Mouse (Mus musculus): ENCODE results near the gene Rtf2. TPM values are rescaled to one million over a fixed set of nuclear protein-coding genes. Genes with fewer than 3 reads are reported as not detected.
A peak's percentile ranks its signal among the peaks of the same experiment; 100 is the strongest.

Gene Rtf2
- polyA plus RNA-seq, 1 experiment from 2014 or later = 95.5 TPM

GRCm38 (mm10) chr2:172404239-172404638 lies 36.1 kb upstream of the Rtf2 start:
- no peak for ATAC-seq (ENCODE audit: low FRiP score)
- Histone ChIP-seq H3K9me3 (ENCODE audit: control insufficient read depth, low read length) (no peaks in the 10 kb centered on the region), H3K9ac (ENCODE audit: low read depth, low read length) (no peak overlapping the region), H3K4me2 (replicated peaks; ENCODE audit: low read depth, low read length) (no peak overlapping the region), H3K27me3 (ENCODE audit: control insufficient read depth, insufficient read depth, low read length) (no peaks in the 10 kb centered on the region), H3K27ac (ENCODE audit: low read depth, low read length) (no peak overlapping the region), H3K4me1 (replicated peaks; ENCODE audit: control insufficient read depth, insufficient read depth, low read length) (no peaks in the 10 kb centered on the region), H3K36me3 (ENCODE audit: control insufficient read depth, insufficient read depth, low read length) (no peaks in the 10 kb centered on the region), H3K4me3 (ENCODE audit: low read depth, low read length) (no peak overlapping the region)
- no peak for DNase-seq (ENCODE audit: low spot score)
- WGBS = 62% methylated on average over 7 of the region's 7 CpGs

GRCm38 (mm10) chr2:172405011-172405410 lies 35.3 kb upstream of the Rtf2 start:
- 71% methylated on average over 3 of the region's 3 CpGs for WGBS
- no peaks in the 10 kb centered on the region for H3K27me3 ChIP-seq (ENCODE audit: control insufficient read depth, insufficient read depth, low read length)

GRCm38 (mm10) chr2:172406173-172406572 lies 34.2 kb upstream of the Rtf2 start:
- no peak for ATAC-seq (ENCODE audit: low FRiP score)
- Histone ChIP-seq H3K9ac (ENCODE audit: low read depth, low read length) (no peak overlapping the region), H3K9me3 (ENCODE audit: control insufficient read depth, low read length) (no peaks in the 10 kb centered on the region), H3K4me2 (replicated peaks; ENCODE audit: low read depth, low read length) (no peak overlapping the region), H3K27me3 (ENCODE audit: control insufficient read depth, insufficient read depth, low read length) (no peaks in the 10 kb centered on the region), H3K4me1 (replicated peaks; ENCODE audit: control insufficient read depth, insufficient read depth, low read length) (no peaks in the 10 kb centered on the region), H3K27ac (ENCODE audit: low read depth, low read length) (no peak overlapping the region), H3K4me3 (ENCODE audit: low read depth, low read length) (no peak overlapping the region), H3K36me3 (ENCODE audit: control insufficient read depth, insufficient read depth, low read length) (no peaks in the 10 kb centered on the region)
- no peak for DNase-seq (ENCODE audit: low spot score)
- 67% methylated on average over 4 of the region's 4 CpGs for WGBS

More at GRCm38 (mm10) chr2:172405011-172405410, 35.3 kb upstream of the Rtf2 start:
- no peaks in the 10 kb centered on the region for H3K4me1 ChIP-seq (replicated peaks; ENCODE audit: control insufficient read depth, insufficient read depth, low read length)
- H3K4me3 ChIP-seq (ENCODE audit: low read depth, low read length) = no peak overlapping the region
- H3K27ac ChIP-seq (ENCODE audit: low read depth, low read length) = no peak overlapping the region
- DNase-seq (ENCODE audit: low spot score) (no peak), ATAC-seq (ENCODE audit: low FRiP score) (no peak)
- no peaks in the 10 kb centered on the region for H3K9me3 ChIP-seq (ENCODE audit: control insufficient read depth, low read length)
- H3K4me2 ChIP-seq (replicated peaks; ENCODE audit: low read depth, low read length) = no peak overlapping the region
- no peak overlapping the region for H3K9ac ChIP-seq (ENCODE audit: low read depth, low read length)
- no peaks in the 10 kb centered on the region for H3K36me3 ChIP-seq (ENCODE audit: control insufficient read depth, insufficient read depth, low read length)

- H3K27me3 ChIP-seq (ENCODE audit: control insufficient read depth, insufficient read depth, low read length) = no peaks in the 10 kb centered on the region
- no peak overlapping the region for H3K4me3 ChIP-seq (ENCODE audit: low read depth, low read length)
- H3K9me3 ChIP-seq (ENCODE audit: control insufficient read depth, low read length) = no peaks in the 10 kb centered on the region
- H3K4me2 ChIP-seq (replicated peaks; ENCODE audit: low read depth, low read length) = no peak overlapping the region
- no peak overlapping the region for H3K9ac ChIP-seq (ENCODE audit: low read depth, low read length)
- no peaks in the 10 kb centered on the region for H3K36me3 ChIP-seq (ENCODE audit: control insufficient read depth, insufficient read depth, low read length)
- no peak for ATAC-seq (ENCODE audit: low FRiP score)
- WGBS = 74% methylated on average over 2 of the region's 2 CpGs
- H3K4me1 ChIP-seq (replicated peaks; ENCODE audit: control insufficient read depth, insufficient read depth, low read length) = no peaks in the 10 kb centered on the region
- DNase-seq (ENCODE audit: low spot score) = no peak
- H3K27ac ChIP-seq (ENCODE audit: low read depth, low read length) = no peak overlapping the region
Observed at GRCm38 (mm10) chr2:172407499-172407898, 32.9 kb upstream of the Rtf2 start.

GRCm38 (mm10) chr2:172410686-172411085 lies 29.7 kb upstream of the Rtf2 start:
- no peak overlapping the region for H3K4me3 ChIP-seq (ENCODE audit: low read depth, low read length)
- H3K27me3 ChIP-seq (ENCODE audit: control insufficient read depth, insufficient read depth, low read length) = no peaks in the 10 kb centered on the region
- H3K4me2 ChIP-seq (replicated peaks; ENCODE audit: low read depth, low read length) = no peak overlapping the region
- no peak for ATAC-seq (ENCODE audit: low FRiP score)
- H3K9ac ChIP-seq (ENCODE audit: low read depth, low read length) = no peak overlapping the region
- H3K36me3 ChIP-seq (ENCODE audit: control insufficient read depth, insufficient read depth, low read length) = no peaks in the 10 kb centered on the region
- H3K27ac ChIP-seq (ENCODE audit: low read depth, low read length) = no peak overlapping the region
- H3K9me3 ChIP-seq (ENCODE audit: control insufficient read depth, low read length) = no peaks in the 10 kb centered on the region
- no peak for DNase-seq (ENCODE audit: low spot score)
- 0 out of 2 replicates have a peak, but pooled peaks cover 2% of the 10 kb centered on the region for H3K4me1 ChIP-seq (replicated peaks; ENCODE audit: control insufficient read depth, insufficient read depth, low read length)
- 87% methylated on average over 2 of the region's 2 CpGs for WGBS

- no peak overlapping the region for H3K4me3 ChIP-seq (ENCODE audit: low read depth, low read length)
- H3K36me3 ChIP-seq (ENCODE audit: control insufficient read depth, insufficient read depth, low read length) = no peaks in the 10 kb centered on the region
- H3K27me3 ChIP-seq (ENCODE audit: control insufficient read depth, insufficient read depth, low read length) = no peaks in the 10 kb centered on the region
- WGBS = 83% methylated on average over 11 of the region's 11 CpGs
- ATAC-seq (ENCODE audit: low FRiP score) = no peak
- H3K4me2 ChIP-seq (replicated peaks; ENCODE audit: low read depth, low read length) = no peak overlapping the region
- H3K27ac ChIP-seq (ENCODE audit: low read depth, low read length) = no peak overlapping the region
- H3K9me3 ChIP-seq (ENCODE audit: control insufficient read depth, low read length) = no peaks in the 10 kb centered on the region
- H3K9ac ChIP-seq (ENCODE audit: low read depth, low read length) = no peak overlapping the region
- DNase-seq (ENCODE audit: low spot score) = no peak
- 0 out of 2 replicates have a peak, but pooled peaks cover 2% of the 10 kb centered on the region for H3K4me1 ChIP-seq (replicated peaks; ENCODE audit: control insufficient read depth, insufficient read depth, low read length)
Observed at GRCm38 (mm10) chr2:172411091-172411490, 29.3 kb upstream of the Rtf2 start.

- no peaks in the 10 kb centered on the region for H3K9me3 ChIP-seq (ENCODE audit: control insufficient read depth, low read length)
- H3K27ac ChIP-seq (ENCODE audit: low read depth, low read length) = no peak overlapping the region
- no peak overlapping the region for H3K4me3 ChIP-seq (ENCODE audit: low read depth, low read length)
- 0 out of 2 replicates have a peak, but pooled peaks cover 2% of the 10 kb centered on the region for H3K4me1 ChIP-seq (replicated peaks; ENCODE audit: control insufficient read depth, insufficient read depth, low read length)
- ATAC-seq (ENCODE audit: low FRiP score) (peak; percentile 71; the same call in 1 of the 2 replicates), DNase-seq (ENCODE audit: low spot score) (peak; percentile 63)
- no peak overlapping the region for H3K4me2 ChIP-seq (replicated peaks; ENCODE audit: low read depth, low read length)
- H3K9ac ChIP-seq (ENCODE audit: low read depth, low read length) = no peak overlapping the region
- H3K27me3 ChIP-seq (ENCODE audit: control insufficient read depth, insufficient read depth, low read length) = no peaks in the 10 kb centered on the region
- no peaks in the 10 kb centered on the region for H3K36me3 ChIP-seq (ENCODE audit: control insufficient read depth, insufficient read depth, low read length)
- WGBS = 12% methylated on average over 9 of the region's 9 CpGs
Observed at GRCm38 (mm10) chr2:172412454-172412853, 27.9 kb upstream of the Rtf2 start.

GRCm38 (mm10) chr2:172413273-172413672 lies 27.1 kb upstream of the Rtf2 start:
- H3K27me3 ChIP-seq (ENCODE audit: control insufficient read depth, insufficient read depth, low read length) = no peaks in the 10 kb centered on the region
- no peaks in the 10 kb centered on the region for H3K36me3 ChIP-seq (ENCODE audit: control insufficient read depth, insufficient read depth, low read length)
- H3K9me3 ChIP-seq (ENCODE audit: control insufficient read depth, low read length) = no peaks in the 10 kb centered on the region
- DNase-seq (ENCODE audit: low spot score) = peak; percentile 18
- ATAC-seq (ENCODE audit: low FRiP score) = no peak
- no peak overlapping the region for H3K27ac ChIP-seq (ENCODE audit: low read depth, low read length)
- H3K4me3 ChIP-seq (ENCODE audit: low read depth, low read length) = no peak overlapping the region
- 0 out of 2 replicates have a peak, but pooled peaks cover 2% of the 10 kb centered on the region for H3K4me1 ChIP-seq (replicated peaks; ENCODE audit: control insufficient read depth, insufficient read depth, low read length)
- H3K4me2 ChIP-seq (replicated peaks; ENCODE audit: low read depth, low read length) = no peak overlapping the region
- 21% methylated on average over 4 of the region's 4 CpGs for whole genome bisulfite sequencing
- H3K9ac ChIP-seq (ENCODE audit: low read depth, low read length) = no peak overlapping the region

DNA sequence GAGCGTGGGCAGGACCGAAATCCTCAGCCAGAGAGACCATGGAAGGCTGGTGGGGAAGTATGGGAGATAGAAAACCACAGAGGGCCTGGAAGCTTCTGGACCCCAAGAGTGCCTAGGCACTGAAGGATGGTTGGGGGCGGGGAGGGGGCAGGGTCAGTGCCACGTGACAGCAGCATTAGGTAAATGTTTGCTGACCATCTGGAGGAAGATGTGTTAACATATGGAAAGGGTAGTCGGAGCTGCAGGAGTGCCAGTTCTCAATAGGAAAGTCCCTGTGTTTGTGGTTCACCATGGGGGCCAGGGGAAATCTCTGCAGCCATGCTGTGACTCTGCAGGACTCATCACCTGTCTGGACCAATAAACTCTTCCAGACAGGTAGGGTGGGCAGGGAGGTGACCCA lies 26.5 kb upstream of the Rtf2 start:
- ATAC-seq (ENCODE audit: low FRiP score) (no peak), DNase-seq (ENCODE audit: low spot score) (no peak)
- H3K9me3 ChIP-seq (ENCODE audit: control insufficient read depth, low read length) = no peaks in the 10 kb centered on the region
- 37% methylated on average over 5 of the region's 5 CpGs for WGBS
- H3K36me3 ChIP-seq (ENCODE audit: control insufficient read depth, insufficient read depth, low read length) = no peaks in the 10 kb centered on the region
- 0 out of 2 replicates have a peak, but pooled peaks cover 2% of the 10 kb centered on the region for H3K4me1 ChIP-seq (replicated peaks; ENCODE audit: control insufficient read depth, insufficient read depth, low read length)
- H3K4me3 ChIP-seq (ENCODE audit: low read depth, low read length) = no peak overlapping the region
- H3K9ac ChIP-seq (ENCODE audit: low read depth, low read length) = no peak overlapping the region
- no peak overlapping the region for H3K27ac ChIP-seq (ENCODE audit: low read depth, low read length)
- no peaks in the 10 kb centered on the region for H3K27me3 ChIP-seq (ENCODE audit: control insufficient read depth, insufficient read depth, low read length)
- no peak overlapping the region for H3K4me2 ChIP-seq (replicated peaks; ENCODE audit: low read depth, low read length)
